Mouse (Mus musculus): Measurements from ENCODE around the gene Gdf10. TPM values are rescaled to one million over a fixed set of nuclear protein-coding genes. Genes with fewer than 3 reads are reported as not detected.

Gdf10 gene
- 3.8 and 4.2 TPM in 2 replicates for polyA plus RNA-seq (2012; rRNA removed)

DNA sequence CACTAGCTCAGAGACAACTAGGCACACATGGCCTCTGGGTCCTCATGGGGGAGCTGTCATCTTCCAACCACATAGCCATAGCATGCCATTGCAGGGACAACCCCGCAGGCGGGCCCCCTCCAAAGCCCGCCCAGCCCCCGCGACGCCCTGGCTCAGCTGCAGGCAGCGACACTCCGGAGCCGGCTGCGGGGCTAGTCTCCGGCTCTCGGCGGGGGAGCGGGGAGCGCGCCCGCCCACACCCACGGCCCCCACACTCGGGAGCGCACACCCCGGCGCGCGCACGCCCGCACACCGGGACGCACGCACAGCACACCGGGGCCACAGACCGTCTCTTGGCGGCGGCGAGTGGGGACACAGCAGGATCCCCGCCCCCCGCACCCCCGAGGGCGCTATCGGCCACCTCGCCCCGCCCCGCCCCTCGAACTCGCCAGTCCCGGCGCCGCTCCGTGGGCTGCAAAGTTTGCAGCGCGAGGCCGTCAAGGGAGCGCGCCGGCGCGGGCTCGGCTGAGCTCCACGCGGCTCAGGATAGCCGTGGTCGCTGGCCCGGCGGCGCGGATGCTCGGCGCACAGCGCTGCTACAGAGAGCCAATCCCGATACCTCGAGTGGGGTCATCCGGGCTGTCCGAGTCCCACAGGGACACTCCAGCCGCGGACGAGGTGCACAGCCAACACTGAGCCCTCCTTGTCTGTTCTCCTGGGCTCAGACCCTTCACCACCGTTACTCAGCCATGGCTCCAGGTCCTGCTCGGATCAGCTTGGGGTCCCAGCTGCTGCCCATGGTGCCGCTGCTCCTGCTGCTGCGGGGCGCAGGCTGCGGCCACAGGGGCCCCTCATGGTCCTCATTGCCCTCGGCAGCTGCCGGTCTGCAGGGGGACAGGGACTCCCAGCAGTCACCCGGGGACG is at the start of gene Gdf10:
TSS of gene Gdf10 (plus strand) at position 420 of the 903 bp plus-strand sequence.
- Histone ChIP-seq H3K4me3 (ENCODE audit: insufficient read depth, low read length) (peak within 1 kb of the TSS; percentile 35), H3K27ac (ENCODE audit: insufficient read depth, low read length) (no peak within 1 kb of the TSS), H3K4me1 (ENCODE audit: control insufficient read depth, insufficient read depth, low read length) (0 out of 2 replicates have a peak, but pooled peaks cover 1% of the 10 kb centered on the region)
- TF ChIP-seq POLR2A (IDR thresholded peaks at IDR 0.05; ENCODE audit: extremely low read depth, insufficient read depth, low read length), result no peak
- no peak for TF ChIP-seq CTCF (IDR thresholded peaks at IDR 0.05; ENCODE audit: extremely low read depth, insufficient read depth, low read length)

DNA sequence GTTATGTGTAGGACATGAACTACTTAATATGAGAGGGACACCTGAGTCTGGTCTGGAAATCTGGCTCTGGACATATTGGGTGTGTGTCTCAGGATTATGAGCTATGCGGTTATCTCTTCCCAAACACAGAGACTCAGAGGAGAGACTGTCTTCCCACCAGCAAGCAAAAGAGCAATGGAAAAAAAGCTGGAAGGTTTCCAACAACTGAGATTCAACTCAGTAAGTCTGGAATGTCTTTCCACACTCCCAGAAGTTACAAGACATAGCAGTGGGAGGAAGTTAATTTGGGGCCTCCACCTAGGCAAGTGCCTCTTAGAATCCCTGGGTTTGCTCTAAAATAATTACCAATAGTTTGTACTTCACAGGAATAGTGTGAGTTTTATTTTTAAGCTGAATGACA is 44.6 kb upstream of the Gdf10 start:
- no peak overlapping the region for H3K27ac ChIP-seq (ENCODE audit: insufficient read depth, low read length)
- no peak for TF ChIP-seq POLR2A (IDR thresholded peaks at IDR 0.05; ENCODE audit: extremely low read depth, insufficient read depth, low read length)
- no peak for TF ChIP-seq CTCF (IDR thresholded peaks at IDR 0.05; ENCODE audit: extremely low read depth, insufficient read depth, low read length)
- no peak overlapping the region for H3K4me3 ChIP-seq (ENCODE audit: insufficient read depth, low read length)
- H3K4me1 ChIP-seq (ENCODE audit: control insufficient read depth, insufficient read depth, low read length), result no peaks in the 10 kb centered on the region

DNA sequence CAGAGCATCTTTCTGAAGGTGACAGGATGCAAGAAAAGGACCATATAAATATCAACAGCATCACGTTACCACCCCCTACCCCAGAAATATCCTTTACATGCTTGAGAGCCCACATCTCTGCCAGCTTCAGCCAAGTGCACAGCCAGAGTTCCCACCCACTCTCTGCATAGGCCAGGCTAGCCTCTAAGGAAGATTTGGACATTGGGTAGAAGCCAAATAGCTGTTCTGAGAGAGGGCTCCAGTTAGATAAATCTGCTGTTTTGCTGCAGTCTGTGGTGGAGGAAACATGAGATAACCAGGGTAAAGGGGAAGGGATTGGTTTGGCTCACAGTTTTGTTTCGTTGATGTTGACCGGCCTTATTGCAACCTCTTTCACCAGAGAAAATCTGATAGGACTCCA is 43.2 kb upstream of the Gdf10 start:
- H3K27ac ChIP-seq (ENCODE audit: insufficient read depth, low read length), result no peak overlapping the region

DNA sequence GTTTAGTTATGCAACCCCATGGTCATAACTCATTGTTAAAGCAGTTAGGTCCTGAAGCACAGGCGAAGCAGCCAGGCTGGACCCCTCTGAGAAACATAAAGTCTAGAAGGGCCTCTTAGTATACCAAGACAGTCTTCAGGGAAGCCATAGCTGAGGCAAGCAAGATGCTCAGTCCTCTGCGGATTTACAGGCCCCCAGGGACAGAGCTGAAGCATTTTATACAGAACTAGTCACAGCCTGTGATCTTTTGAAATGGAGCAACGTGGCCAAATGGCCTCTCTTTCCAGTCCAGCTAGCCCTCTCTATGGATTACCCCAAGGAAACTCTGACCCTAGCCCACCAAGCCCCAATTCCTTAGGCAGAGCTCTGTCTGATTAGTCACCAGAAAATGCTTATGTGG is 41.9 kb upstream of the Gdf10 start:
- Histone ChIP-seq H3K4me1 (ENCODE audit: control insufficient read depth, insufficient read depth, low read length) (no peaks in the 10 kb centered on the region), H3K4me3 (ENCODE audit: insufficient read depth, low read length) (no peak overlapping the region), H3K27ac (ENCODE audit: insufficient read depth, low read length) (no peak overlapping the region)
- TF ChIP-seq POLR2A (IDR thresholded peaks at IDR 0.05; ENCODE audit: extremely low read depth, insufficient read depth, low read length) (no peak), CTCF (IDR thresholded peaks at IDR 0.05; ENCODE audit: extremely low read depth, insufficient read depth, low read length) (no peak)

More for the DNA sequence above, 43.2 kb upstream of the Gdf10 start:
- H3K4me3 ChIP-seq (ENCODE audit: insufficient read depth, low read length), result no peak overlapping the region
- no peaks in the 10 kb centered on the region for H3K4me1 ChIP-seq (ENCODE audit: control insufficient read depth, insufficient read depth, low read length)
- TF ChIP-seq CTCF (IDR thresholded peaks at IDR 0.05; ENCODE audit: extremely low read depth, insufficient read depth, low read length) (no peak), POLR2A (IDR thresholded peaks at IDR 0.05; ENCODE audit: extremely low read depth, insufficient read depth, low read length) (no peak)

- Histone ChIP-seq H3K4me3 (ENCODE audit: insufficient read depth, low read length) (no peak overlapping the region), H3K4me1 (ENCODE audit: control insufficient read depth, insufficient read depth, low read length) (no peaks in the 10 kb centered on the region), H3K27ac (ENCODE audit: insufficient read depth, low read length) (no peak overlapping the region)
- no peak for TF ChIP-seq POLR2A (IDR thresholded peaks at IDR 0.05; ENCODE audit: extremely low read depth, insufficient read depth, low read length)
- no peak for TF ChIP-seq CTCF (IDR thresholded peaks at IDR 0.05; ENCODE audit: extremely low read depth, insufficient read depth, low read length)
These were observed 40.3 kb upstream of the Gdf10 start for GRCm38 (mm10) chr14:33883046-33883445.

- Histone ChIP-seq H3K4me1 (ENCODE audit: control insufficient read depth, insufficient read depth, low read length) (no peaks in the 10 kb centered on the region), H3K27ac (ENCODE audit: insufficient read depth, low read length) (no peak overlapping the region), H3K4me3 (ENCODE audit: insufficient read depth, low read length) (no peak overlapping the region)
- TF ChIP-seq POLR2A (IDR thresholded peaks at IDR 0.05; ENCODE audit: extremely low read depth, insufficient read depth, low read length) (no peak), CTCF (IDR thresholded peaks at IDR 0.05; ENCODE audit: extremely low read depth, insufficient read depth, low read length) (no peak)
These were observed 37.9 kb upstream of the Gdf10 start for GRCm38 (mm10) chr14:33885466-33885865.

- TF ChIP-seq CTCF (IDR thresholded peaks at IDR 0.05; ENCODE audit: extremely low read depth, insufficient read depth, low read length) (no peak), POLR2A (IDR thresholded peaks at IDR 0.05; ENCODE audit: extremely low read depth, insufficient read depth, low read length) (no peak)
- H3K27ac ChIP-seq (ENCODE audit: insufficient read depth, low read length), result no peak overlapping the region
- no peaks in the 10 kb centered on the region for H3K4me1 ChIP-seq (ENCODE audit: control insufficient read depth, insufficient read depth, low read length)
- H3K4me3 ChIP-seq (ENCODE audit: insufficient read depth, low read length), result no peak overlapping the region
These were observed 34.9 kb upstream of the Gdf10 start for GRCm38 (mm10) chr14:33888387-33889035.

GRCm38 (mm10) chr14:33889971-33890370 is 33.4 kb upstream of the Gdf10 start:
- H3K4me1 ChIP-seq (ENCODE audit: control insufficient read depth, insufficient read depth, low read length), result no peaks in the 10 kb centered on the region
- TF ChIP-seq POLR2A (IDR thresholded peaks at IDR 0.05; ENCODE audit: extremely low read depth, insufficient read depth, low read length), result no peak
- no peak for TF ChIP-seq CTCF (IDR thresholded peaks at IDR 0.05; ENCODE audit: extremely low read depth, insufficient read depth, low read length)
- no peak overlapping the region for H3K27ac ChIP-seq (ENCODE audit: insufficient read depth, low read length)
- no peak overlapping the region for H3K4me3 ChIP-seq (ENCODE audit: insufficient read depth, low read length)

DNA sequence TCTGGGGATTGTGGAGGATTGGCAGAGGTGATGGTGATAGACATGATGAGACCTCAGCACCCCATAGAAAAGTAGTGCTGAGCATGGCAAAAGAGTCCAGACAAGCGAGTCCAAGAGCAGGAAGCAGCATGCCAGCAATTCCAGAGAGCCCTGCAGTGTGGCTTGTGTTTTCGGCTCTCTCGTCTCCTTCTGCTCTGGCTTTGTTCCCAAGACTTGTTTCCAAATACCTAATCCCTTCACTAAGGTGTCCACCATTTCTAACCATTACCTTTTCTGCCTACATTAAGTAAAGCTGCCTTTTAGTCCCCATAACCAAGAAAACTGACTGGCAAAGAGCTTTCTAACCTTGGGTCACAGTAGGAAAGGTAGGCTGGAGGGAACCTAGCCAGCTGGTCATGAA is 31.9 kb upstream of the Gdf10 start:
- Histone ChIP-seq H3K4me1 (ENCODE audit: control insufficient read depth, insufficient read depth, low read length) (no peaks in the 10 kb centered on the region), H3K27ac (ENCODE audit: insufficient read depth, low read length) (no peak overlapping the region), H3K4me3 (ENCODE audit: insufficient read depth, low read length) (no peak overlapping the region)
- TF ChIP-seq POLR2A (IDR thresholded peaks at IDR 0.05; ENCODE audit: extremely low read depth, insufficient read depth, low read length), result no peak
- no peak for TF ChIP-seq CTCF (IDR thresholded peaks at IDR 0.05; ENCODE audit: extremely low read depth, insufficient read depth, low read length)

Data from cortical plate, adult 2 months (tissue).